Mouse (Mus musculus) E14TG2a.4 (cell line): ENCODE measurements around the gene Golt1b.

Experiments
- CTCF ChIP-seq: conservative IDR thresholded peaks from 2 replicates; pipeline ENCODE4 v1.5.1; 2014; ENCODE audit warnings: low read length
- NANOG ChIP-seq: IDR thresholded peaks from 2 replicates; pipeline ENCODE4 v1.6.1; 2014; ENCODE audit warnings: borderline replicate concordance, low read length, mixed read lengths
- POU5F1 ChIP-seq: IDR thresholded peaks from 2 replicates; pipeline ENCODE4 v1.6.1; 2014; ENCODE audit warnings: low read length, borderline replicate concordance

DNA sequence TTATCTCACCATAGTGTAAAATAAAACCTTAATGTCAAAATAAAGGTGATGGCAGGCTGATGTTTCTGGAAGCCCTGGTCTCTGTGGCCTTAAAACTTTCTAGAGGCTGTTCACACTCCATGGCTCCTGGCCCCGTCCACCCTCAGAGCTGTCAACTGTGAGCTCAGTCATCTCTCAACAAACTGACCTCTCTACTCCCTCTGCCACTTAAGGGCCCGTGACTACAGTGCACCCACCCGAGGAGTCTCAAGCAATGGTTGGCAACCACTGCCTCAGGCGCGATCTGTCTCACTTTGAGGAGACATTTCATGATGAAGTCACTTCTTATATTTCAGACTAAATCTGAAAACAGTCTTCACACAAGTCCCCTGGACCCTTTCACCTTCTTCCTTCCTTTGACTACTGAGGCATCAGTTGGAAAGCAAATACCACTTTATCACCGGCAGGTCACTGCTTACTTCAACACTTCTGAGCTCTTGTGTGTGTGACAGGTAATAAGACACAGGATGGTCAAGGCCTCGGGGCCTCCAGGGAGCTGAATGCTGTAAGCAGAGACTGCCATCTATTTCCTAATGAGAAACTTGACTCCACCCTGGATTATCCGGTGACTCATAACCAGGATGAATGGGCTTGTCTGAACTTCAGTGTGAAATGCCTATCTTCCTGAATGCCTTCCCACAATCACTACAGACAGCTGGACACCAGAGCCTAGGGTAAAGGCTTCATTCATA lies 21.1 kb upstream of the Golt1b start:
- TF ChIP-seq CTCF (no peak), POU5F1 (no peak), NANOG (no peak)
